Mouse (Mus musculus): ENCODE measurements around the gene Adcy2. TPM values are rescaled to one million over a fixed set of nuclear protein-coding genes. Genes with fewer than 3 reads are reported as not detected.

Gene Adcy2
- polyA plus RNA-seq, 1 experiment from 2014 or later: 8.0 TPM

GRCm38 (mm10) chr13:68960513-68960912 is 38.8 kb downstream of the Adcy2 start:
- no peak overlapping the region for H3K9ac ChIP-seq
- H3K27ac ChIP-seq (replicated peaks): no peak overlapping the region
- no peak overlapping the region for H3K4me2 ChIP-seq (replicated peaks)
- 69% methylated on average over 6 of the region's 6 CpGs for WGBS
- ATAC-seq (ENCODE audit: insufficient number of reproducible peaks, low FRiP score, low TSS enrichment, low read depth): no peak
- no peaks in the 10 kb centered on the region for H3K9me3 ChIP-seq (replicated peaks)
- no peaks in the 10 kb centered on the region for H3K36me3 ChIP-seq
- H3K4me1 ChIP-seq: no peaks in the 10 kb centered on the region
- no peaks in the 10 kb centered on the region for H3K27me3 ChIP-seq
- no peak overlapping the region for H3K4me3 ChIP-seq (replicated peaks)

GRCm38 (mm10) chr13:68959406-68959805 is 39.9 kb downstream of the Adcy2 start:
- H3K27me3 ChIP-seq: no peaks in the 10 kb centered on the region
- H3K4me1 ChIP-seq: no peaks in the 10 kb centered on the region
- no peak for ATAC-seq (ENCODE audit: insufficient number of reproducible peaks, low FRiP score, low TSS enrichment, low read depth)
- H3K4me2 ChIP-seq (replicated peaks): no peak overlapping the region
- no peak overlapping the region for H3K9ac ChIP-seq
- no peak overlapping the region for H3K4me3 ChIP-seq (replicated peaks)
- no peak overlapping the region for H3K27ac ChIP-seq (replicated peaks)
- no peaks in the 10 kb centered on the region for H3K36me3 ChIP-seq
- no peaks in the 10 kb centered on the region for H3K9me3 ChIP-seq (replicated peaks)
- WGBS: 85% methylated on average over 4 of the region's 4 CpGs

DNA sequence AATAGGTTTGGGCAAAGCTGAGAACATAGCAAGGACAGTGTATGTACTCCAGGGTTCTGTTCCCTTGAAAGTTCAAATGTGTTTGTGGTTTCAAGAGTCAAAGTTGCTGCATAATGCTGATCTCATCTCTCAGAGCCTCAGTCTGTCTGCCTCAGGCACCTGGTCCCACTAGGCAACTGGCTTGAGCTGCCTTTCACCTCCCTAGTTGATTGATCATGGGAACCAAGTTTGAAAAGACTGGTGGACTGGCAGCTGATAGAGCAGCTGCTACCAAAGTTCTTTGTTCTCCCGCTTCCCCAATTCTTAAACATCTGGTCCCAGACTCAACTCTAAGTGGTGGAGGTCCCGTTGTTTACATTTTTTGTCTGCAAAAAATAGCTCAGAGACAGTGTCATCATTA is 56.6 kb downstream of the Adcy2 start:
- Histone ChIP-seq H3K4me1 (no peaks in the 10 kb centered on the region), H3K27me3 (no peaks in the 10 kb centered on the region), H3K36me3 (no peaks in the 10 kb centered on the region), H3K4me2 (replicated peaks) (no peak overlapping the region), H3K9me3 (replicated peaks) (no peaks in the 10 kb centered on the region), H3K27ac (replicated peaks) (no peak overlapping the region), H3K4me3 (replicated peaks) (no peak overlapping the region), H3K9ac (no peak overlapping the region)
- 58% methylated on average over 2 of the region's 2 CpGs for WGBS
- no peak for ATAC-seq (ENCODE audit: insufficient number of reproducible peaks, low FRiP score, low TSS enrichment, low read depth)

DNA sequence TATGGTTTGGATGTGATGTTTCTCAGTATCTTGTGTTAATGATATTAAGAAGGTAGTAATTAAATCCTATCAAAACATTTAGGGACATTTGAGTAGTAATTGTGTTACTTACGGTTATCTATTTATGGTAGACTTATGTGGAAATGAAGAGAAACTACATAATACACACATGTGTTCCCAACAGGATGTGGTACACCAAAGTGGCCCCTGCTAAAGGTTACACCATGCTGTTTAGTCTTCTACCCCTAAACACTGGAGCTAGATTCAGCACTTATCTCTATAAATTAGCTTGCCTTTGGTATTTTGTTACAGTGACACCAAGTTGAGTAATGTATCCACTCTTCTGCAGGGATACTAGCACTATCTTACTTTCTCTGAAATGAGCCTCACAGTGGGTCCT is 57.9 kb downstream of the Adcy2 start:
- H3K27me3 ChIP-seq: no peaks in the 10 kb centered on the region
- H3K4me1 ChIP-seq: no peaks in the 10 kb centered on the region
- ATAC-seq (ENCODE audit: insufficient number of reproducible peaks, low FRiP score, low TSS enrichment, low read depth): no peak
- no peak overlapping the region for H3K9ac ChIP-seq
- 74% methylated on average over 1 of the region's 1 CpGs for WGBS
- no peak overlapping the region for H3K4me2 ChIP-seq (replicated peaks)
- no peaks in the 10 kb centered on the region for H3K36me3 ChIP-seq
- H3K4me3 ChIP-seq (replicated peaks): no peak overlapping the region
- H3K27ac ChIP-seq (replicated peaks): no peak overlapping the region
- no peaks in the 10 kb centered on the region for H3K9me3 ChIP-seq (replicated peaks)

DNA sequence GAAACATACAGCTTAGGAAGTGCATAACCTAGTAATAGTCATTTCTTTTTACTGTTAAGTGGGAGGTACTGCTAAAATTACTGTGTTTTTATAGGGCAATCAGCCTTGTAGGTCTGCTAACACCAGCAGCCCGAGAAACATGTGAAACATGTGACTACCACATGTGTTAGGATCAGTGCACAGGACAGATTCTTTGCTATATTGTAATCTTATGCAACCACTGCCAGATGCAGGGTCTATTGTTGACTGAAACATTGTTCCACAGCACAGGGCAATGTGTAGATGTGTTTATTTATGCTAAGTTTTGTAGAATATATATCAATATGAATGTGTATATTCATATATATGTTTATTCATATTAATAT is 67.1 kb downstream of the Adcy2 start:
- WGBS: 24% methylated on average over 1 of the region's 1 CpGs
- Histone ChIP-seq H3K9ac (no peak overlapping the region), H3K27me3 (no peaks in the 10 kb centered on the region), H3K27ac (replicated peaks) (no peak overlapping the region), H3K9me3 (replicated peaks) (no peaks in the 10 kb centered on the region), H3K4me1 (0 out of 2 replicates have a peak, but pooled peaks cover 2% of the 10 kb centered on the region), H3K4me3 (replicated peaks) (no peak overlapping the region), H3K36me3 (no peaks in the 10 kb centered on the region), H3K4me2 (replicated peaks) (no peak overlapping the region)
- no peak for ATAC-seq (ENCODE audit: insufficient number of reproducible peaks, low FRiP score, low TSS enrichment, low read depth)

- H3K9ac ChIP-seq: no peak overlapping the region
- WGBS: 61% methylated on average over 8 of the region's 8 CpGs
- 0 out of 2 replicates have a peak, but pooled peaks cover 2% of the 10 kb centered on the region for H3K4me1 ChIP-seq
- no peak for ATAC-seq (ENCODE audit: insufficient number of reproducible peaks, low FRiP score, low TSS enrichment, low read depth)
- no peak overlapping the region for H3K4me2 ChIP-seq (replicated peaks)
- no peaks in the 10 kb centered on the region for H3K36me3 ChIP-seq
- H3K9me3 ChIP-seq (replicated peaks): no peaks in the 10 kb centered on the region
- no peak overlapping the region for H3K4me3 ChIP-seq (replicated peaks)
- no peak overlapping the region for H3K27ac ChIP-seq (replicated peaks)
- H3K27me3 ChIP-seq: no peaks in the 10 kb centered on the region
Measured at GRCm38 (mm10) chr13:68931602-68932282, 67.6 kb downstream of the Adcy2 start.

DNA sequence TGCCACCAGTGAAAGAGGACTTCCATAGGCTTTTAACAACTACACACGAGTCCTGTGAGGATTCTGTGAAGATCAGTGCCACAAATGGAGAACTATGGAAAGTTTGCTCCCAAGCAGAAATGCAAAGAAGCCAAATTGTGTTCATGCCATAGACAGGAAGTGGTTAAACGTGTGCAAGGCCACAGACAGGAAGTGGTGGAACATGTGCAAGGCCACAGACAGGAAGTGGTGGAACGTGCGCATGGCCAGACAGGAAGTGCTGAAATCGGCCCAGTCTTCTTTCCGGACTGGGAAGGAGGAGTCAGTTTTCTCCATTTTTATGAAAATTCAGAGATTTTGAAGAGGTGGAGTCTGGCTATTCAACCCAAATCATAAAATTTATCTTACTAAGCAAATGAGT is 70.9 kb downstream of the Adcy2 start:
- WGBS: 68% methylated on average over 6 of the region's 6 CpGs

DNA sequence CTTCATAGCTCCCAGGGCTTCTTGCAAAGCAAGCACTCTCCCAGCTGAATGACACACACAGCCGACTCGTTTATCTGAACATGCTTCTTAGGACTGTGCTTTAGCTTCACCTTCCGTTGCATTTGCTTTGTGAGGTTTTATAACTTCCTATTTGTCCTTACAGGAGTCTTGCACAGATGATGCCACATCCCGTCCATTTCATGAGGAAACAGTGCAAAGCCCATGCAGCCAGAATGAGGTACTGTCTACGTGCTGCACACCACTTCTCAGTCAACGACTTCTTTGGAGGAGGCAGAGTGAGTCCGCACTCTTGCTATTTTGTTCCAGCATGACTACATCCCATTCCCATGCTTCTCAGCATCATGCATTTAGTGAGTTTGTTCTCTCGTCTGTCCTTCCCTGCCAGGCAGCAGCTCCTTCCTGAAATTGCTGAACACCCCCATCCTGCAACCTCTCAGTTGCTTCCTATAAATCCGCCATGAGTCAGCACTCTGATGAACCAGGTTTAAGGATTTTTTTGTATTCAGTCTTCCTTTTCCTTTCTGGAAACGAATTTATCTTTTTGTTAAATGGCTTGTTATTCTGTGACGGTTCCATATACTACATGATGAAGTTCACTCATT is 85.6 kb downstream of the Adcy2 start:
- ATAC-seq (ENCODE audit: insufficient number of reproducible peaks, low FRiP score, low TSS enrichment, low read depth): no peak
- Histone ChIP-seq H3K36me3 (no peaks in the 10 kb centered on the region), H3K4me1 (no peaks in the 10 kb centered on the region), H3K27ac (replicated peaks) (no peak overlapping the region), H3K9ac (no peak overlapping the region), H3K4me3 (replicated peaks) (no peak overlapping the region), H3K4me2 (replicated peaks) (no peak overlapping the region), H3K27me3 (no peaks in the 10 kb centered on the region), H3K9me3 (replicated peaks) (no peaks in the 10 kb centered on the region)
- 79% methylated on average over 11 of the region's 11 CpGs for WGBS

More for the DNA sequence above, 70.9 kb downstream of the Adcy2 start:
- Histone ChIP-seq H3K9me3 (replicated peaks) (no peaks in the 10 kb centered on the region), H3K4me2 (replicated peaks) (no peak overlapping the region), H3K9ac (no peak overlapping the region), H3K27ac (replicated peaks) (no peak overlapping the region), H3K36me3 (no peaks in the 10 kb centered on the region), H3K27me3 (no peaks in the 10 kb centered on the region), H3K4me3 (replicated peaks) (no peak overlapping the region), H3K4me1 (0 out of 2 replicates have a peak, but pooled peaks cover 2% of the 10 kb centered on the region)
- no peak for ATAC-seq (ENCODE audit: insufficient number of reproducible peaks, low FRiP score, low TSS enrichment, low read depth)

GRCm38 (mm10) chr13:68906667-68907066 is 92.7 kb downstream of the Adcy2 start:
- 51% methylated on average over 1 of the region's 1 CpGs for WGBS
- no peak for ATAC-seq (ENCODE audit: insufficient number of reproducible peaks, low FRiP score, low TSS enrichment, low read depth)
- no peak overlapping the region for H3K4me3 ChIP-seq (replicated peaks)
- no peaks in the 10 kb centered on the region for H3K4me1 ChIP-seq
- no peaks in the 10 kb centered on the region for H3K9me3 ChIP-seq (replicated peaks)
- no peak overlapping the region for H3K9ac ChIP-seq
- no peaks in the 10 kb centered on the region for H3K36me3 ChIP-seq
- no peaks in the 10 kb centered on the region for H3K27me3 ChIP-seq
- no peak overlapping the region for H3K27ac ChIP-seq (replicated peaks)
- no peak overlapping the region for H3K4me2 ChIP-seq (replicated peaks)

GRCm38 (mm10) chr13:68902708-68903107 is 96.6 kb downstream of the Adcy2 start:
- 89% methylated on average over 1 of the region's 1 CpGs for WGBS

DNA sequence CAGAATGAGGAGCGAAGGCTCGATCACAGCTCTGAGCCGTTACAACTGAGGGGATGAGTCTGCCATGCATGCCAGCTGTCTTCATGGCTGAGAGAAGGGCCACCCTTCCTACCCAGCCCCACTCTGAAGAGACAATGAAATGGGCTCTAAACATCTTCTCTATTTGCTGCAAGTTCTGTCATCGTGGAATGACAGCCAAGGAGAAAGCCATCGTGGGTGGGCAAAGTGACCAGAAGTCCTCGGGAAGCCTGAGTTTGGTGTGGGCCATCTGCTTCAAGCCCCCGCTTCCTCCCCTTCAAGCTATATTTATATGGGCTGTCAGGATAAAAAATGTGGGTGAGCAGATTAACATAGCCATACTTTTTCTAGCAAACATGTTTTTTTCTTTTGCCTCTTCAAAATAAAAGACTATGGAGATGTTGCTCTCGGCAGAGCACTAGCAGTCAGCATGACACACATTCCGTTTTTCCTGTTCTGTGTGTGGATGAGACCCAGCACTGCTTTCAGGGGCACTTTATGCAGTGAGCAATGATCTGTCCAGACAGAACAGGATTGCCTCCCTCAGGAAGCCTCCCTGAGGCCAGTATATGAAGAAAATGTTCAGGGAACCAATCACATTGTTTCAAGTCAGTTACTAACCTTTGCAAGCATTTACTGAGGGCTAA is 109.3 kb downstream of the Adcy2 start:
- no peak overlapping the region for H3K27ac ChIP-seq (replicated peaks)
- 76% methylated on average over 9 of the region's 9 CpGs for WGBS
- no peak overlapping the region for H3K4me2 ChIP-seq (replicated peaks)
- H3K4me1 ChIP-seq: no peaks in the 10 kb centered on the region
- ATAC-seq (ENCODE audit: insufficient number of reproducible peaks, low FRiP score, low TSS enrichment, low read depth): no peak
- H3K4me3 ChIP-seq (replicated peaks): no peak overlapping the region
- no peaks in the 10 kb centered on the region for H3K27me3 ChIP-seq
- no peak overlapping the region for H3K9ac ChIP-seq
- no peaks in the 10 kb centered on the region for H3K36me3 ChIP-seq
- H3K9me3 ChIP-seq (replicated peaks): no peaks in the 10 kb centered on the region

More at GRCm38 (mm10) chr13:68902708-68903107, 96.6 kb downstream of the Adcy2 start:
- Histone ChIP-seq H3K27me3 (no peaks in the 10 kb centered on the region), H3K9me3 (replicated peaks) (no peaks in the 10 kb centered on the region), H3K4me2 (replicated peaks) (no peak overlapping the region), H3K27ac (replicated peaks) (no peak overlapping the region), H3K4me1 (no peaks in the 10 kb centered on the region), H3K4me3 (replicated peaks) (no peak overlapping the region), H3K36me3 (no peaks in the 10 kb centered on the region), H3K9ac (no peak overlapping the region)
- no peak for ATAC-seq (ENCODE audit: insufficient number of reproducible peaks, low FRiP score, low TSS enrichment, low read depth)

All from embryonic facial prominence, embryonic 15.5 days (tissue).